Mouse (Mus musculus) embryonic fibroblast, embryonic 13.5 days (primary cell): ENCODE measurements around the gene Pard3b. TPM values are rescaled to one million over a fixed set of nuclear protein-coding genes. Genes with fewer than 3 reads are reported as not detected.

Experiments
- H3K27ac ChIP-seq: 2 replicates; pipeline ENCODE4 v1.5.1; 2012; ENCODE audit warnings: low read length, control low read depth, inconsistent platforms; ENCODE audit not compliant: insufficient read depth
- H3K4me1 ChIP-seq: 2 replicates; pipeline ENCODE4 v1.6.1; 2011; ENCODE audit warnings: low read length; ENCODE audit not compliant: control insufficient read depth, insufficient read depth
- H3K4me3 ChIP-seq: 2 replicates; pipeline ENCODE4 v1.5.1; 2011; ENCODE audit warnings: mild to moderate bottlenecking, control low read depth, low read length; ENCODE audit not compliant: insufficient read depth
- CTCF ChIP-seq: IDR thresholded peaks from 2 replicates; pipeline ENCODE4 v1.5.1; 2011; ENCODE audit warnings: mild to moderate bottlenecking, control low read depth, low read length, moderate library complexity, borderline replicate concordance; ENCODE audit not compliant: insufficient read depth
- POLR2A ChIP-seq: IDR thresholded peaks from 2 replicates; pipeline ENCODE4 v1.6.1; 2011; ENCODE audit warnings: low read depth, mild to moderate bottlenecking, control low read depth, low read length, moderate library complexity
- polyA plus RNA-seq: library from polyadenylated mRNA; stranded (reverse); fragments of >200 nt; gene quantifications from 2 replicates; pipeline ENCODE4 v1.2.4, GENCODE M21; 2011; ENCODE audit warnings: low read depth; ENCODE audit not compliant: missing spikeins, insufficient read length

Gene Pard3b
- polyA plus RNA-seq, 1 experiment, result 6.9 TPM

- Histone ChIP-seq H3K27ac (no peak overlapping the region), H3K4me1 (no peaks in the 10 kb centered on the region; the same call in 1 of the 2 replicates), H3K4me3 (no peak overlapping the region)
- no peak for TF ChIP-seq CTCF
- TF ChIP-seq POLR2A, result no peak
Measured at GRCm38 (mm10) chr1:62425369-62425768, 786.7 kb downstream of the Pard3b start.

DNA sequence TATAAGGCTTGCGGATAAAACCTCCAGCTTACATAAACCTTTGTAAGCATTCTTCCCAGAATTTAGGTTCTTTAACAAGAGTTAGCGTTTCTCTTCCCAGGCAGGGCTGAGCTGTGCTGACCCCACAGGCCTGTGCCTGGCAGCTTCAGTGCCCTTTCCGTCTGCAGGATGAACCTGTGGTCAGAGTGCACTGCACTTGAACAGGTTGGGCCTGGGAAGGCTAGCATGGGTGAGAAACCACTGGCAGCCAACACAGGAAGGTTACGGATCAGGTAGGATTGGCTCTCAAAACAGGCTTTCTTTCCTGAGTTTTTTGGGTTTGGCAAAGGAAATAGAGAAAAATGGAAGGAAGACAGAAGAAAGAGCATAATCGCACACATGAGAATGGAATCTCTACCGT, 790.1 kb downstream of the Pard3b start:
- Histone ChIP-seq H3K27ac (no peak overlapping the region), H3K4me3 (no peak overlapping the region), H3K4me1 (no peaks in the 10 kb centered on the region)
- no peak for TF ChIP-seq POLR2A
- no peak for TF ChIP-seq CTCF

GRCm38 (mm10) chr1:62429333-62430182, 790.9 kb downstream of the Pard3b start:
- H3K4me1 ChIP-seq, result no peaks in the 10 kb centered on the region
- no peak overlapping the region for H3K4me3 ChIP-seq
- no peak overlapping the region for H3K27ac ChIP-seq
- no peak for TF ChIP-seq POLR2A
- TF ChIP-seq CTCF, result no peak

- H3K4me1 ChIP-seq, result no peaks in the 10 kb centered on the region
Measured at GRCm38 (mm10) chr1:62431054-62431453, 792.4 kb downstream of the Pard3b start.

GRCm38 (mm10) chr1:62433891-62434290, 795.3 kb downstream of the Pard3b start:
- 0 out of 2 replicates have a peak, but pooled peaks cover 4% of the 10 kb centered on the region for H3K4me1 ChIP-seq
- TF ChIP-seq POLR2A (no peak), CTCF (no peak)
- H3K4me3 ChIP-seq, result no peak overlapping the region
- H3K27ac ChIP-seq, result no peak overlapping the region

More at GRCm38 (mm10) chr1:62431054-62431453, 792.4 kb downstream of the Pard3b start:
- H3K4me3 ChIP-seq, result no peak overlapping the region
- TF ChIP-seq POLR2A (no peak), CTCF (no peak)
- no peak overlapping the region for H3K27ac ChIP-seq

DNA sequence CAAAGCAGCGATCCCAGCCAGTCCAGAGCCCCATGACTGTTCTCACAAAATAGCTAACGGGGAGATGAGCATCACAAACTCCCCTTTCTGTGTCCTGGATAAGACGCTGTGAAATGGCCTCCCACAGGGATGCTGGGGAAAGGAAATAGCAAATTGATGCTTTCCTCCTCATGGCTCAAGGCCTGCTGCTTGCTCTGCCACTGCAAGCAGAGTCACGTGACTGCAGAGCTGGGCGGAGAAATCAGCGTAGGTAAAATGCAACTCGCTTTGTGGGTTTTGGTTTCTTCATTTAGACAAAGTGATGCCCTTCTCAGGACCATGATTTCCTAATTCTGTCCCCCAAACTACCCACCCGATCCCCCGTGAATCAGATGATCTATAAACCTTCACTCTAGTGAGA, 797.2 kb downstream of the Pard3b start:
- TF ChIP-seq CTCF, result no peak
- TF ChIP-seq POLR2A, result no peak
- Histone ChIP-seq H3K27ac (no peak overlapping the region), H3K4me3 (no peak overlapping the region), H3K4me1 (0 out of 2 replicates have a peak, but pooled peaks cover 4% of the 10 kb centered on the region)

- Histone ChIP-seq H3K4me3 (no peak overlapping the region), H3K4me1 (0 out of 2 replicates have a peak, but pooled peaks cover 4% of the 10 kb centered on the region), H3K27ac (peak overlapping the region; percentile 15; the same call in 1 of the 2 replicates)
- TF ChIP-seq CTCF (no peak), POLR2A (no peak)
Measured at GRCm38 (mm10) chr1:62436304-62436703, 797.7 kb downstream of the Pard3b start.

GRCm38 (mm10) chr1:62437493-62437892, 798.9 kb downstream of the Pard3b start:
- TF ChIP-seq CTCF (no peak), POLR2A (no peak)
- no peak overlapping the region; the same call in 1 of the 2 replicates for H3K4me3 ChIP-seq
- 0 out of 2 replicates have a peak, but pooled peaks cover 4% of the 10 kb centered on the region for H3K4me1 ChIP-seq
- peak overlapping the region; percentile 97 for H3K27ac ChIP-seq

DNA sequence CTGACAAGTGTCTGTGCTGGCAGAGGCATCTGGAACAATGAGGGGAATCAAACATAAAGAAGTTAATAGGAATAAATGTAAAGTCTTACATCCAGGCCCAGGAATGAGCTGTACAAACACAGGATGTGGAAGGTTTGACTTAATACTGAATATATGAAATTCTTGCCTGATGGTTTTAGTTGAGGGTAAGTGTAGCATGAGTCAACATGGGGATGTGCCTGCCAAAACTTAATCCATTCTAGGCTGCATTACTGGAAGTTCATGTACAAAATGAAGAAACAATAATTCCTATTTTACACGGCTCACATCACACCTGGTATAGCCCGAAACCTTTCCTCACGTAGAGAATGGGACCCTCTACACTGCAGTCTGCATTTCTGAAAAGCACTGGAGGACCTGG, 805.8 kb downstream of the Pard3b start:
- peak overlapping the region; percentile 92 for H3K27ac ChIP-seq
- no peak for TF ChIP-seq CTCF
- no peak for TF ChIP-seq POLR2A
- H3K4me1 ChIP-seq, result peaks cover 9% of the 10 kb centered on the region
- H3K4me3 ChIP-seq, result no peak overlapping the region

DNA sequence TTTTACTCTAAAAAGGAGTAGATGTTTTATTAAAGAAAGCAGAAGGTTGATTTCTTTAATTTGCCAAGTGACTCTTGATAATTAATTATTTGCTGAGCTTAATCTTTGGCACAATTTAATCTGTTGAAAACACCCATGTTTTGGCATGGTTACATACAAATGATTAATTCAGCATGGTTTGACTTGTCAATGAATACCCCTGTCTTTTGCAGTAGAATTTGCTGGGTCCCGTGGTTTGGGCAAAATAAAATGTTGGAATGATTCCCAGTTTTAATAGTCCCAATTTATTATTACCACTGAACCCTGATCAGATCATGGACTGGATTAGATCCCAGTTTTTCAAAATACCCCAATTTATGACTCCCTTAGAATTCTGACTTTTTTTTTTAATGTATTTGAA, 808.2 kb downstream of the Pard3b start:
- Histone ChIP-seq H3K4me1 (peaks cover 9% of the 10 kb centered on the region), H3K4me3 (no peak overlapping the region), H3K27ac (no peak overlapping the region)
- TF ChIP-seq POLR2A (no peak), CTCF (no peak)
